Mouse (Mus musculus) kidney, embryonic 16.5 days (tissue): Measurements from ENCODE around the gene Trpv2. TPM values are rescaled to one million over a fixed set of nuclear protein-coding genes. Genes with fewer than 3 reads are reported as not detected.

Experiments used
- ATAC-seq: fragments of 200-750 bp; cut with Nextera tagmentation; 2 replicates; pipeline ENCODE4 v1.8.0; 2017; ENCODE audit warnings: moderate TSS enrichment; ENCODE audit not compliant: low FRiP score, low TSS enrichment
- H3K27ac ChIP-seq: fragments of 300-500 bp; sonication (generic); 2 replicates; pipeline ENCODE4 v1.5.1; 2014; ENCODE audit warnings: low read length
- H3K27me3 ChIP-seq: fragments of 300-500 bp; sonication (generic); 2 replicates; pipeline ENCODE4 v1.6.1; 2014; ENCODE audit warnings: low read length, control low read depth, mixed read lengths; ENCODE audit not compliant: insufficient read depth
- H3K36me3 ChIP-seq: fragments of 300-500 bp; sonication (generic); 2 replicates; pipeline ENCODE4 v1.6.1; 2014; ENCODE audit warnings: low read length, control low read depth, mixed read lengths; ENCODE audit not compliant: insufficient read depth
- H3K4me1 ChIP-seq: fragments of 300-500 bp; sonication (generic); 2 replicates; pipeline ENCODE4 v1.6.1; 2014; ENCODE audit warnings: low read length, control low read depth, mixed read lengths; ENCODE audit not compliant: insufficient read depth
- H3K4me2 ChIP-seq: fragments of 300-500 bp; sonication (generic); replicated peaks from 2 replicates; pipeline ENCODE4 v1.6.1; 2014; ENCODE audit warnings: low read depth, low read length
- H3K4me3 ChIP-seq: fragments of 300-500 bp; sonication (generic); 2 replicates; pipeline ENCODE4 v1.5.1; 2014; ENCODE audit warnings: mild to moderate bottlenecking, low read length
- H3K9ac ChIP-seq: fragments of 300-500 bp; sonication (generic); replicated peaks from 2 replicates; pipeline ENCODE4 v1.6.1; 2014; ENCODE audit warnings: low read length
- H3K9me3 ChIP-seq: fragments of 300-500 bp; sonication (generic); 2 replicates; pipeline ENCODE4 v1.6.1; 2016; ENCODE audit warnings: low read length, control low read depth
- WGBS: fragments of 180-500 bp; shearing (Covaris S2); extraction: QIAGEN DNeasy Blood & Tissue Kit; methylation state at CpG from one replicate; pipeline ENCODE4 v1.1.7; 2014; 5-methylcytosine and 5-hydroxymethylcytosine counted together
- polyA plus RNA-seq: library from polyadenylated mRNA; unstranded; fragments of >200 nt; fragmentation: Nextera tagmentation; extraction: Ambion mirVana; gene quantifications from 2 replicates; pipeline ENCODE4 v1.2.1, GENCODE M21; 2015

Gene Trpv2
- polyA plus RNA-seq, 1 experiment from 2014 or later: 6.6 TPM

DNA sequence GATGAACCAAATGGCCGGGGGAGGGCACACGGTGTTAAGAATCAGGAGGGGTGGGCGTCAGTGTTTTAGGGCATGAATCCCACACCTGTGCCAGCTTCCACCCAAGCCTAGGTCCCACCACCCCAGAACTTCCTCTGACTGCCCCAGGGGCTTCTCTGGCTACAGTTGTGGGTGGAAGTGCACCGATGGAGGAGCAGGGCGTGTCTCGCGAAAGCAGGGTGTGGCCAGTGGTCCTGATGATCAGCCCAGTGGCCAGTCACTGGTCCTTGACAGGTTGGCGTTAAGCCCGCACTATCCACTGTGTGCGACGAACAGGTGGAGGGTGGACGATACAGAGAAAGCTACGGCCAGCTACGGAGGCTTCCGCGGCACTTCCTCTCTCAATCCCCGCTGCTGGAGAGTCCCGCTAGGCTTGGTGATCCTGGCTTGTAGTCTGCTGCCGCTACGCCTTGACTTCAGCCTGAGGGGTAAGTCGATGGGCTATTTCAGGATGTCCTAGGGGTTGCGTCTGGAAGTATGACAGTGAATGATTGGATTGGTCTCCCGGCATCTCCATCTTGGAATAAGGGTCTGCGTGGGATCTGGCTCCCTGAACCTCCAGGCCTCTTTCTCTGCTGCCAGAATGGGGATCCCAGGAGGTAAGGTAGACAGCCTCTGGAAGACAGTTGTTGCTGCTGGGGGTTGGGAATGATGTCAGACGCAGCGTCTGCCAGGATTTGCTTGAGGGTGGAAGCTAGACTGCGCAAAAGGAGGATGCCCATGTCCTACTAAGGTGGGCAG is 1.6 kb downstream of the Trpv2 start:
- peak overlapping the region; percentile 65 for H3K4me3 ChIP-seq
- peaks cover 4% of the 10 kb centered on the region for H3K27me3 ChIP-seq
- peaks cover 10% of the 10 kb centered on the region; the same call in 1 of the 2 replicates for H3K4me1 ChIP-seq
- 0 out of 2 replicates have a peak, but pooled peaks cover 2% of the 10 kb centered on the region for H3K9me3 ChIP-seq
- WGBS: 5% methylated on average over 27 of the region's 27 CpGs
- peak overlapping the region; percentile 61 for H3K9ac ChIP-seq
- H3K27ac ChIP-seq: no peak overlapping the region
- H3K36me3 ChIP-seq: no peaks in the 10 kb centered on the region
- H3K4me2 ChIP-seq: peak overlapping the region; percentile 99
- peak; percentile 80 for ATAC-seq

- H3K27me3 ChIP-seq: peaks cover 4% of the 10 kb centered on the region
- no peaks in the 10 kb centered on the region for H3K36me3 ChIP-seq
- H3K9ac ChIP-seq: no peak overlapping the region
- H3K27ac ChIP-seq: no peak overlapping the region
- ATAC-seq: no peak
- 69% methylated on average over 16 of the region's 16 CpGs for WGBS
- peak overlapping the region; percentile 65 for H3K4me3 ChIP-seq
- H3K9me3 ChIP-seq: 0 out of 2 replicates have a peak, but pooled peaks cover 2% of the 10 kb centered on the region
- peak overlapping the region; percentile 99 for H3K4me2 ChIP-seq
- peaks cover 10% of the 10 kb centered on the region; the same call in 1 of the 2 replicates for H3K4me1 ChIP-seq
These were observed 2.4 kb downstream of the Trpv2 start for GRCm38 (mm10) chr11:62576530-62577152.

GRCm38 (mm10) chr11:62583031-62583430 is 8.7 kb downstream of the Trpv2 start:
- WGBS: 66% methylated on average over 6 of the region's 6 CpGs
- H3K27ac ChIP-seq: no peak overlapping the region
- H3K9ac ChIP-seq: no peak overlapping the region
- H3K4me2 ChIP-seq: no peak overlapping the region
- no peaks in the 10 kb centered on the region for H3K9me3 ChIP-seq
- peaks cover 6% of the 10 kb centered on the region; the same call in 1 of the 2 replicates for H3K4me1 ChIP-seq
- H3K36me3 ChIP-seq: no peaks in the 10 kb centered on the region
- H3K27me3 ChIP-seq: no peaks in the 10 kb centered on the region
- ATAC-seq: no peak
- no peak overlapping the region for H3K4me3 ChIP-seq

GRCm38 (mm10) chr11:62584671-62585206 is 10.5 kb downstream of the Trpv2 start:
- ATAC-seq: peak; percentile 54; the same call in 1 of the 2 replicates
- H3K4me1 ChIP-seq: peaks cover 9% of the 10 kb centered on the region
- H3K9me3 ChIP-seq: no peaks in the 10 kb centered on the region
- H3K9ac ChIP-seq: no peak overlapping the region
- no peak overlapping the region for H3K4me3 ChIP-seq
- 47% methylated on average over 9 of the region's 9 CpGs for WGBS
- H3K4me2 ChIP-seq: no peak overlapping the region
- no peak overlapping the region for H3K27ac ChIP-seq
- H3K36me3 ChIP-seq: no peaks in the 10 kb centered on the region
- no peaks in the 10 kb centered on the region for H3K27me3 ChIP-seq

DNA sequence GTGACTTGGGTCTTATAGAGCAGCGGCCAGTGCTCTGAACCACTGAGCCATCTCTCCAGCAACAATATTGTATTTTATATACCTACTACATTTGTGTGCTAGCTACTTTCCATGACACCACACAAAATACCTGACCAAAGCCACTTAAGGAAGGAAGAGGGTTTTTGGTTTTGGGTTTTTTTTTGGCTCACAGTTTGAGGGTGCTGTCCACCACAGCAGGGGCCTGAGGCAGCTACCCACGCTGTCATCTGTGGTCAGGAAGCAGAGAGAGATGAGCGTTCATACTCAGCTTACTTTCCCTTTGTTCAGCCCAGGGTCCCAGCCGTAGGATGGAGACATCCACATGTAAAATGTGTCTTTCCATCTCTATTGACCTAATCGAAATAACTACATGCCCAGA is 12.7 kb downstream of the Trpv2 start:
- H3K27ac ChIP-seq: no peak overlapping the region
- 83% methylated on average over 5 of the region's 5 CpGs for WGBS

GRCm38 (mm10) chr11:62589391-62589790 is 15.1 kb downstream of the Trpv2 start:
- WGBS: 78% methylated on average over 10 of the region's 10 CpGs
- Histone ChIP-seq H3K27me3 (no peaks in the 10 kb centered on the region), H3K4me1 (peaks cover 10% of the 10 kb centered on the region), H3K4me2 (no peak overlapping the region), H3K4me3 (no peak overlapping the region), H3K9ac (no peak overlapping the region), H3K27ac (no peak overlapping the region), H3K36me3 (no peaks in the 10 kb centered on the region), H3K9me3 (no peaks in the 10 kb centered on the region)
- 0 out of 2 replicates have a peak, but pooled peaks have one; percentile 47 for ATAC-seq

More for the DNA sequence above, 12.7 kb downstream of the Trpv2 start:
- H3K9me3 ChIP-seq: no peaks in the 10 kb centered on the region
- H3K36me3 ChIP-seq: no peaks in the 10 kb centered on the region
- no peak for ATAC-seq
- H3K4me2 ChIP-seq: no peak overlapping the region
- H3K27me3 ChIP-seq: no peaks in the 10 kb centered on the region
- H3K9ac ChIP-seq: no peak overlapping the region
- peaks cover 10% of the 10 kb centered on the region for H3K4me1 ChIP-seq
- H3K4me3 ChIP-seq: no peak overlapping the region

DNA sequence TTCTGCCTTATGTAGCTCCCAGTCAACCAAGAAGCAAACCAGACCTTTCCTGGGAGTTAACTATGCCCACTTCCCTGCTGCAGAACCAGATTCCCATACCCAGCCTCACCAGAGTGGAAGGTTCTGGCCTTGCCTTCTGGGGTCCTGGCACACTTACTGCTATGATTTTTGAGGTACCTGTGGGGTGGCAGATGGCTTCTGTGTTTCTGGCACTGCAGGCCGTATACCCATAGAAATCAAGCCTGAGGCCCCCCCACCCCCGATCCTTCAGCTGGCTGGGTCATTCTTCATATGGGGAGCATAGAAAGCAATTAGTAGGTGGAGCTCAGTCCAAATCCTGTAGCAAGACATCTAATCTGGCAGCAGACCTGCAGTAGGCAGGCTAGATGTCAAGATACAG is 16.7 kb downstream of the Trpv2 start:
- Histone ChIP-seq H3K27me3 (no peaks in the 10 kb centered on the region), H3K36me3 (no peaks in the 10 kb centered on the region), H3K4me2 (no peak overlapping the region), H3K27ac (no peak overlapping the region), H3K9ac (no peak overlapping the region), H3K4me1 (peaks cover 4% of the 10 kb centered on the region; the same call in 1 of the 2 replicates), H3K9me3 (no peaks in the 10 kb centered on the region), H3K4me3 (no peak overlapping the region)
- WGBS: 87% methylated on average over 2 of the region's 2 CpGs
- ATAC-seq: no peak

DNA sequence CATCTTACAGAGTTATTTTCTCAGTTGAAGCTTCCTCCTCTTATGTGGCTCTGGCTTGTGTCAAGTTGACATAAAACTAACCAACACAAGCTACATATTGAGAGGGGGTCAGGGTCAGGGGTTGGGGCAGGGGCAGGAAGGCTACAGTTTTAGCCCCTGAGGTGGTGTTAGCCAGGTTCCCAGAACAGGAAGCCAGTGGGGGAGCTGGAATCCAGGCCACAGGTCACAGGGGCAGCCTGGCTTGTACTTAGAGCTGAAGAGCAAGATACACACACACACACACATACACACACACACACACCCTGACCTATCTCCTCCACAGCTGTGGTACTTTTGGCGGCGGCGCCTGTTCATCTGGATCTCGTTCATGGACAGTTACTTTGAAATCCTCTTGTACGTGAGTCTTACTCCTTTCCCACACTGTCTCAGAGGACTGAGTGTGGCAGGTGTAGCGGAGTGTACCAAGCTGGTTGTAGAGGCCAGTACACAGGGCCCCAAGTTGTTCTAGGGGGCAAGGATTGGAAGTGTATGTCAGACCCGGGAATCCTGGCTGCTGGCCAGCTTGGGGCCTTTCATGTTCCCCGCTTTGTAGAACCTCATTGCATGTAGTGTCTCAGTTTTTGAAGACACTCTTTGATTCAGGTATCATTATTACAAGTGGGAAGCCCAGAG is 17.8 kb downstream of the Trpv2 start:
- Histone ChIP-seq H3K9me3 (no peaks in the 10 kb centered on the region), H3K4me3 (no peak overlapping the region), H3K9ac (no peak overlapping the region), H3K27ac (no peak overlapping the region), H3K36me3 (no peaks in the 10 kb centered on the region), H3K4me1 (peaks cover 4% of the 10 kb centered on the region; the same call in 1 of the 2 replicates), H3K27me3 (no peaks in the 10 kb centered on the region), H3K4me2 (no peak overlapping the region)
- 66% methylated on average over 8 of the region's 8 CpGs for WGBS
- no peak for ATAC-seq

GRCm38 (mm10) chr11:62598571-62598970 is 24.3 kb downstream of the Trpv2 start:
- Histone ChIP-seq H3K36me3 (no peaks in the 10 kb centered on the region), H3K27me3 (no peaks in the 10 kb centered on the region), H3K27ac (no peak overlapping the region), H3K9me3 (no peaks in the 10 kb centered on the region), H3K9ac (no peak overlapping the region), H3K4me2 (no peak overlapping the region), H3K4me1 (0 out of 2 replicates have a peak, but pooled peaks cover 4% of the 10 kb centered on the region), H3K4me3 (no peak overlapping the region)
- WGBS: 78% methylated on average over 4 of the region's 4 CpGs
- ATAC-seq: no peak
